Mouse (Mus musculus) CH12.LX (cell line): ENCODE results near the gene Kif1c. TPM values are rescaled to one million over a fixed set of nuclear protein-coding genes. Genes with fewer than 3 reads are reported as not detected.

Source experiments
- DNase-seq: peaks from one replicate; pipeline ENCODE4 v3.0.0-alpha.2; 2013; ENCODE audit errors: extremely low read depth
- H3K27ac ChIP-seq: 2 replicates; pipeline ENCODE4 v1.5.1; 2012; ENCODE audit warnings: low read depth, mild to moderate bottlenecking, control low read depth, moderate library complexity; ENCODE audit not compliant: insufficient read depth
- H3K27me3 ChIP-seq: replicated peaks from 2 replicates; pipeline ENCODE3; 2012; ENCODE audit warnings: inconsistent platforms
- H3K36me3 ChIP-seq, 2 experiments: replicated peaks in 1 of 2; 2 replicates each; pipeline versions ENCODE3 to v1.6.1; 2012; ENCODE audit warnings: inconsistent platforms in 1 of 2, low read length in 1 of 2, mild to moderate bottlenecking in 1 of 2, mixed read lengths in 1 of 2, moderate library complexity in 1 of 2; ENCODE audit not compliant: control insufficient read depth in 1 of 2, insufficient read depth in 1 of 2
- H3K4me1 ChIP-seq, 2 experiments: 2 replicates each; pipeline ENCODE4 v1.6.1; 2012; ENCODE audit warnings: inconsistent platforms in 1 of 2, moderate library complexity in 1 of 2; ENCODE audit not compliant: insufficient read depth in 2 of 2, control insufficient read depth in 1 of 2
- H3K4me2 ChIP-seq: 2 replicates; pipeline ENCODE4 v1.6.1; 2012; ENCODE audit warnings: low read depth, mild to moderate bottlenecking, control low read depth; ENCODE audit not compliant: poor library complexity, insufficient read depth, severe bottlenecking
- H3K4me3 ChIP-seq, 3 experiments: fragments of 150-350 bp in 1 of 3; sonication (generic) in 1 of 3; replicated peaks in 1 of 3; 2 replicates each; pipeline versions ENCODE3 to v1.5.1; 2011 to 2012; ENCODE audit warnings: low read depth in 2 of 3, low read length in 2 of 3, mild to moderate bottlenecking in 2 of 3, moderate library complexity in 2 of 3, control low read depth in 1 of 3, improper control_type of control experiment in 1 of 3, inconsistent platforms in 1 of 3, mixed read lengths in 1 of 3; ENCODE audit not compliant: poor library complexity in 1 of 3
- H3K79me2 ChIP-seq: replicated peaks from 2 replicates; pipeline ENCODE4 v1.6.1; 2012; ENCODE audit warnings: mild to moderate bottlenecking, moderate library complexity; ENCODE audit not compliant: control insufficient read depth, poor library complexity, insufficient read depth, severe bottlenecking; ENCODE audit errors: extremely low read depth
- H3K9ac ChIP-seq: 2 replicates; pipeline ENCODE4 v1.6.1; 2012; ENCODE audit warnings: low read depth, mild to moderate bottlenecking, control low read depth, moderate library complexity; ENCODE audit not compliant: insufficient read depth
- H3K9me3 ChIP-seq: replicated peaks from 2 replicates; pipeline ENCODE3; 2012; ENCODE audit warnings: low read length, inconsistent platforms, mixed read lengths
- CTCF ChIP-seq, 2 experiments: IDR thresholded peaks in 1 of 2; conservative IDR thresholded peaks in 1 of 2; 2 replicates each; pipeline ENCODE4 v1.5.1; 2011 to 2012; ENCODE audit warnings: low read depth in 2 of 2, low read length in 2 of 2, improper control_type of control experiment in 1 of 2, inconsistent platforms in 1 of 2, mild to moderate bottlenecking in 1 of 2, moderate library complexity in 1 of 2
- ELF1 ChIP-seq: IDR thresholded peaks from 2 replicates; pipeline ENCODE4 v1.6.1; 2014; ENCODE audit warnings: low read depth, mild to moderate bottlenecking, inconsistent platforms, low read length, improper control_type of control experiment
- EP300 ChIP-seq: IDR thresholded peaks from 2 replicates; pipeline ENCODE4 v1.6.1; 2011; ENCODE audit warnings: low read length, improper control_type of control experiment
- ETS1 ChIP-seq: conservative IDR thresholded peaks from 2 replicates; pipeline ENCODE4 v1.6.1; 2012; ENCODE audit warnings: low read depth, mild to moderate bottlenecking, inconsistent platforms, low read length, improper control_type of control experiment, moderate library complexity
- HCFC1 ChIP-seq: IDR thresholded peaks from 2 replicates; pipeline ENCODE4 v1.6.1; 2012; ENCODE audit warnings: low read depth, mild to moderate bottlenecking, inconsistent platforms, low read length, improper control_type of control experiment
- IRF4 ChIP-seq: IDR thresholded peaks from 2 replicates; pipeline ENCODE4 v1.6.1; 2014; ENCODE audit warnings: low read depth, mild to moderate bottlenecking, inconsistent platforms, low read length, improper control_type of control experiment
- KAT2A ChIP-seq: IDR thresholded peaks from 2 replicates; pipeline ENCODE4 v1.6.1; 2012; ENCODE audit warnings: low read length, improper control_type of control experiment, inconsistent platforms; ENCODE audit not compliant: insufficient replicate concordance
- MEF2A ChIP-seq: IDR thresholded peaks from 2 replicates; pipeline ENCODE4 v1.6.1; 2014; ENCODE audit warnings: low read depth, mild to moderate bottlenecking, inconsistent platforms, low read length, improper control_type of control experiment, borderline replicate concordance
- MXI1 ChIP-seq: IDR thresholded peaks from 2 replicates; pipeline ENCODE4 v1.6.1; 2011; ENCODE audit warnings: mild to moderate bottlenecking, low read depth, low read length, improper control_type of control experiment
- MYC ChIP-seq: IDR thresholded peaks from 2 replicates; pipeline ENCODE4 v1.6.1; 2011; ENCODE audit warnings: low read depth, mild to moderate bottlenecking, improper control_type of control experiment, low read length
- NELFE ChIP-seq: IDR thresholded peaks from 2 replicates; pipeline ENCODE4 v1.6.1; 2011; ENCODE audit warnings: low read depth, low read length, improper control_type of control experiment
- NRF1 ChIP-seq: IDR thresholded peaks from 2 replicates; pipeline ENCODE4 v1.6.1; 2014; ENCODE audit warnings: low read depth, mild to moderate bottlenecking, inconsistent platforms, low read length, improper control_type of control experiment, moderate library complexity
- POLR2A ChIP-seq: IDR thresholded peaks from 2 replicates; pipeline ENCODE4 v1.6.1; 2011; ENCODE audit warnings: low read depth, mild to moderate bottlenecking, improper control_type of control experiment, low read length
- RAD21 ChIP-seq: IDR thresholded peaks from 2 replicates; pipeline ENCODE4 v1.6.1; 2011; ENCODE audit warnings: low read depth, mild to moderate bottlenecking, low read length, improper control_type of control experiment, moderate library complexity
- SIN3A ChIP-seq: IDR thresholded peaks from 2 replicates; pipeline ENCODE4 v1.6.1; 2012; ENCODE audit warnings: low read length, improper control_type of control experiment, inconsistent platforms
- SMC3 ChIP-seq: IDR thresholded peaks from 2 replicates; pipeline ENCODE4 v1.6.1; 2011; ENCODE audit warnings: low read depth, low read length, improper control_type of control experiment
- TCF12 ChIP-seq: IDR thresholded peaks from 2 replicates; pipeline ENCODE4 v1.6.1; 2014; ENCODE audit warnings: low read depth, mild to moderate bottlenecking, inconsistent platforms, low read length, improper control_type of control experiment
- USF1 ChIP-seq: IDR thresholded peaks from 2 replicates; pipeline ENCODE4 v1.6.1; 2014; ENCODE audit warnings: low read depth, mild to moderate bottlenecking, inconsistent platforms, low read length, improper control_type of control experiment
- USF2 ChIP-seq: conservative IDR thresholded peaks from 2 replicates; pipeline ENCODE4 v1.6.1; 2011; ENCODE audit warnings: low read depth, low read length, improper control_type of control experiment
- ZC3H11A ChIP-seq: IDR thresholded peaks from 2 replicates; pipeline ENCODE4 v1.6.1; 2012; ENCODE audit warnings: low read depth, mild to moderate bottlenecking, inconsistent platforms, low read length, improper control_type of control experiment
- ZKSCAN1 ChIP-seq: IDR thresholded peaks from 2 replicates; pipeline ENCODE4 v1.6.1; 2012; ENCODE audit warnings: low read depth, inconsistent platforms, low read length, improper control_type of control experiment, borderline replicate concordance
- ZMIZ1 ChIP-seq: IDR thresholded peaks from 2 replicates; pipeline ENCODE4 v1.6.1; 2012; ENCODE audit warnings: low read depth, mild to moderate bottlenecking, inconsistent platforms, low read length, improper control_type of control experiment
- ZNF384 ChIP-seq: IDR thresholded peaks from 2 replicates; pipeline ENCODE4 v1.6.1; 2012; ENCODE audit warnings: low read depth, low read length, improper control_type of control experiment, inconsistent platforms
- dilution Hi-C: fragments of 300-500 bp; cut with MboI; formaldehyde crosslinking; loops from 2 replicates; pipeline ENCODE4 v1.14.3; 2020; ENCODE audit warnings: low sequenced_read_pairs; ENCODE audit not compliant: extremely low pct_unique_long_range_greater_than_20kb, extremely low pct_ligation_motif_present
- in situ Hi-C: fragments of 300-500 bp; cut with MboI; formaldehyde crosslinking; loops from 3 replicates; pipeline ENCODE4 v1.14.3; 2019; ENCODE audit warnings: low sequenced_read_pairs, low pct_ligation_motif_present, low pct_unique_long_range_greater_than_20kb, mixed read lengths
- polyA plus RNA-seq: library from polyadenylated mRNA; unstranded; fragments of >175 nt; gene quantifications from 2 replicates; pipeline ENCODE4 v1.2.1, GENCODE M21; 2012; ENCODE audit warnings: low read depth; ENCODE audit not compliant: insufficient read length
- total RNA-seq, 2 experiments: library from RNA; depleted of rRNA; stranded (reverse); fragments of 300-350 nt in 1 of 2; fragments of >200 nt in 1 of 2; gene quantifications; 2 replicates each; pipeline ENCODE4 v1.2.3; 2012 to 2014

The Kif1c gene
- total and polyA plus RNA-seq, 3 experiments: 11.0 to 38.0 (median 31.7) TPM

DNA sequence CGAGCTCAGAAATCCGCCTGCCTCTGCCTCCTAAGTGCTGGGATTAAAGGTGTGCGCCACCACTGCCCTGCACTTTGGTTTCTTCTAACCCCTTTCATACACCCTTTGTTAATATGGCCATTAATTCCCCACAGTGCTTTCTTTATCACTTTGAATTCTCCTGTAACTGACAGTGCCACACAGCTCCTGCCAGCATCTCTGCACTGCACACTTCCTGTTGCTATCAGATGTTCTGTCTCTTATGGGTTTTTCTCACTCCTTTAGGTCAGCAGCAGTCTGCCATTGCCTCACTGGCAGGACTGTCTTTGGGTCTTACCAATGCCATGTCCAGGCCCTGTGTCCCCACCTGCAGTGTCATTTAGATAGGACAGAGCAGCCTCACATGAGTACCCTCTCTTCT, 70.5 kb downstream of the Kif1c start:
- Histone ChIP-seq H3K4me1 (peaks cover 0 to 17% of the 10 kb centered on the region in 2 experiments; a peak in 3 of 4 replicates), H3K9me3 (no peaks in the 10 kb centered on the region), H3K79me2 (peaks cover 3% of the 10 kb centered on the region; the same call in 1 of the 2 replicates), H3K36me3 (peaks cover 16 to 43% of the 10 kb centered on the region in 2 experiments), H3K27me3 (no peaks in the 10 kb centered on the region), H3K9ac (no peak overlapping the region), H3K4me2 (no peak overlapping the region), H3K4me3 (no peak overlapping the region), H3K27ac (no peak overlapping the region)
- in situ Hi-C loops (loop anchor here (25.0 kb wide), 1 partner anchor 534 kb away; the partner anchor contains the start of genes 0610010K14Rik, Bcl6b, Gm21988 and Rnasek), dilution Hi-C loops (no loop called here)
- TF ChIP-seq POLR2A (no peak), EP300 (no peak), CTCF (conservative IDR thresholded peaks at IDR 0.05 in 1 of 2, IDR thresholded peaks at IDR 0.05 in 1 of 2; ENCODE audit: low read depth in 2 of 2, low read length in 2 of 2) (no peak), MYC (no peak), ZKSCAN1 (no peak), ZNF384 (no peak), ZC3H11A (no peak), USF2 (no peak), USF1 (no peak), RAD21 (no peak), NRF1 (no peak), ZMIZ1 (no peak), SMC3 (no peak), KAT2A (no peak), NELFE (no peak), MXI1 (no peak)
- DNase-seq: no peak

DNA sequence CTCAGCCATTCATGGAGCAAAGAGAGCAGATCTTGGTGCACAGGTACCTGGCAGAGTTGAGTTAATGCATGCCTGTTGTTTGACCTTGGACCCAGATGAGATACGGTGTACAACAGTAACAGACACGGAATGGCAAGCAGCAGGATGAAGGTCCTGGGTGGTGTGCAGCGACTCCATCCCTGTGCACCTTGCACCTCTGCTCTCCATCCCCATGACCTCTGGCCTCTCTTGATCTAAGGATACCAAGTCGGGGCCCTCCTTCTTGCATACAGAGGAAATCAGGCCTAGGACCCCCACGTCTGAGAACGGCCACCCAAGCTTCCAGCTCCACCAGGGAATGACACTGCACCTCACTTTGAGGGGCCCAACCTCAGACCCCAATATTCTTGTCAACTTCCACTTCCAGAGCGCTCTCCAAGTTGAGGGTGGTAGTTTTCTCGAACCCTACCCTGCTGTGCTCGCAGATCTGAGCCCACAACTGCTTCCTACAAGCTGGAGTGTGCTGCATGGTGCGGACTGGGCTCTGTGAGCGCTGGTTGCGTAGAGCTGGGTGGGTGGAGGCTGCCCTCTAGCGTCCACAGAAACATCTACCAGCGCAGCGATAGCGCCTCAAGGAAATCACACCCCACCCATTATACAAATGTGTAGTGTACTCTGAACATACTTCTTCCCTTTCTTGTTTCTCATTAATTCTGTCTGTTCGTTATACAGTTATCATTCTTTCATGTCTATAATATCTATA, 76.7 kb downstream of the Kif1c start:
- peak; percentile 88 for DNase-seq
- dilution Hi-C loops: no loop called here
- H3K4me2 ChIP-seq: no peak overlapping the region

More for the DNA sequence above, 76.7 kb downstream of the Kif1c start:
- in situ Hi-C loops: loop anchor here (5.0 kb wide), 1 partner anchor 35 kb away; the partner anchor contains the start of gene Scimp
- Histone ChIP-seq H3K9me3 (peaks cover 3% of the 10 kb centered on the region), H3K9ac (no peak overlapping the region), H3K27ac (no peak overlapping the region), H3K79me2 (no peaks in the 10 kb centered on the region), H3K4me1 (peaks cover 5 to 18% of the 10 kb centered on the region in 2 experiments; a peak in 3 of 4 replicates), H3K27me3 (no peaks in the 10 kb centered on the region), H3K36me3 (peaks cover 6 to 31% of the 10 kb centered on the region in 2 experiments), H3K4me3 (no peak overlapping the region)
- peak; percentile 49; the same call in 1 of the 2 replicates for TF ChIP-seq TCF12
- TF ChIP-seq POLR2A: no peak
- no peak for TF ChIP-seq HCFC1
- TF ChIP-seq ZMIZ1: 0 out of 2 replicates have a peak, but pooled peaks have one; percentile 36
- 0 out of 2 replicates have a peak, but pooled peaks have one; percentile 8 for TF ChIP-seq IRF4
- peak; percentile 74; the same call in 1 of the 2 replicates for TF ChIP-seq MYC
- TF ChIP-seq ZC3H11A: peak; percentile 64
- TF ChIP-seq NELFE: peak; percentile 48; the same call in 1 of the 2 replicates
- TF ChIP-seq MEF2A: 0 out of 2 replicates have a peak, but pooled peaks have one; percentile 31
- peak; percentile 30; the same call in 1 of the 2 replicates for TF ChIP-seq ELF1
- peak; percentile 99 for TF ChIP-seq RAD21
- TF ChIP-seq CTCF (conservative IDR thresholded peaks at IDR 0.05 in 1 of 2, IDR thresholded peaks at IDR 0.05 in 1 of 2; ENCODE audit: low read depth in 2 of 2, low read length in 2 of 2): peak; percentile 86 to 99
- TF ChIP-seq EP300: no peak
- no peak for TF ChIP-seq KAT2A
- no peak for TF ChIP-seq ETS1
- TF ChIP-seq SMC3: peak; percentile 92
- TF ChIP-seq SIN3A: peak; percentile 51; the same call in 1 of the 2 replicates
